Mouse (Mus musculus): Measurements from ENCODE around the gene Glrx. TPM values are rescaled to one million over a fixed set of nuclear protein-coding genes. Genes with fewer than 3 reads are reported as not detected.
"Not testable (repeated sequence)": the region's sequence is repeated elsewhere in the genome, so short reads cannot be mapped to it uniquely, and the experiment has no call there.

Gene Glrx
- total and polyA plus RNA-seq, 3 experiments = 21.2 to 65.5 (median 53.3) TPM

DNA sequence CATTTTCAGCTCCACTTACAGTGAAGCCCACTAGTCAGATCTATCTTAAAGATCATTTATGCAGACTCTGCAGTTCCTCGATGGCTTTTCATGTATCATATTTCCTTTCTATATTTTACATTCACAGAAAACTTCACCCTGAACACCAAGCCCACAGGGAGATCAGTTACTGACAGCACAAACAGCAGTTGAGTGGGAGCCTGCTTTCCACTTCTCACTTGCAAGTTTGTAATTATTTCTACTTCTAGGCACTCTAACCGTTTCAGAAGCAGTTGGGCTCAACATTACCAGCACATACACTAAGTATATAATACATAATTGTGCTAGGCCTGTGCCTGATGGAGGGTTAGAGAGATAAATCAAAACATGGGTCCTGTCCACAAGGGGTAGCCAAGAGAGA lies 28.2 kb downstream of the Glrx start:
- Histone ChIP-seq H3K9me3 (replicated peaks; ENCODE audit: low read length) (no peaks in the 10 kb centered on the region), H3K4me1 (ENCODE audit: control insufficient read depth in 1 of 2, insufficient read depth in 2 of 2) (peaks cover 0 to 2% of the 10 kb centered on the region in 2 experiments; a peak in 1 of 4 replicates), H3K36me3 (replicated peaks in 1 of 2; ENCODE audit: control insufficient read depth in 1 of 2, insufficient read depth in 1 of 2, low read length in 1 of 2) (no peaks in the 10 kb centered on the region), H3K4me3 (replicated peaks in 1 of 3; ENCODE audit: low read depth in 2 of 3, low read length in 2 of 3, poor library complexity in 1 of 3) (no peak overlapping the region), H3K27ac (ENCODE audit: insufficient read depth, low read depth) (no peak overlapping the region), H3K9ac (ENCODE audit: insufficient read depth, low read depth) (no peak overlapping the region), H3K4me2 (ENCODE audit: insufficient read depth, low read depth, poor library complexity, severe bottlenecking) (no peak overlapping the region), H3K79me2 (replicated peaks; ENCODE audit: control insufficient read depth, extremely low read depth, insufficient read depth, poor library complexity, severe bottlenecking) (no peaks in the 10 kb centered on the region), H3K27me3 (replicated peaks) (no peaks in the 10 kb centered on the region)
- in situ Hi-C loops (cut with MboI; ENCODE audit: low pct_ligation_motif_present, low pct_unique_long_range_greater_than_20kb, low sequenced_read_pairs) (no loop called here), dilution Hi-C loops (cut with MboI; ENCODE audit: extremely low pct_ligation_motif_present, extremely low pct_unique_long_range_greater_than_20kb, low sequenced_read_pairs) (no loop called here)
- no peak for TF ChIP-seq MXI1 (IDR thresholded peaks at IDR 0.05; ENCODE audit: low read depth, low read length)
- TF ChIP-seq MAZ (IDR thresholded peaks at IDR 0.05; ENCODE audit: low read depth, low read length) = no peak
- TF ChIP-seq EP300 (IDR thresholded peaks at IDR 0.05; ENCODE audit: low read length) = no peak
- TF ChIP-seq UBTF (IDR thresholded peaks at IDR 0.05; ENCODE audit: low read depth, low read length) = no peak
- TF ChIP-seq MYC (IDR thresholded peaks at IDR 0.05; ENCODE audit: low read depth, low read length) = no peak
- TF ChIP-seq RAD21 (IDR thresholded peaks at IDR 0.05; ENCODE audit: low read depth, low read length) = no peak
- TF ChIP-seq ETS1 (conservative IDR thresholded peaks at IDR 0.05; ENCODE audit: low read depth, low read length) = no peak
- TF ChIP-seq TCF12 (IDR thresholded peaks at IDR 0.05; ENCODE audit: low read depth, low read length) = no peak
- no peak for TF ChIP-seq MEF2A (IDR thresholded peaks at IDR 0.05; ENCODE audit: borderline replicate concordance, low read depth, low read length)
- TF ChIP-seq PAX5 (IDR thresholded peaks at IDR 0.05; ENCODE audit: low read length) = no peak
- no peak for TF ChIP-seq ZMIZ1 (IDR thresholded peaks at IDR 0.05; ENCODE audit: low read depth, low read length)
- no peak for TF ChIP-seq MAX (IDR thresholded peaks at IDR 0.05; ENCODE audit: low read length)
- no peak for TF ChIP-seq POLR2A (IDR thresholded peaks at IDR 0.05; ENCODE audit: low read depth, low read length)
- DNase-seq (ENCODE audit: extremely low read depth) = no peak

DNA sequence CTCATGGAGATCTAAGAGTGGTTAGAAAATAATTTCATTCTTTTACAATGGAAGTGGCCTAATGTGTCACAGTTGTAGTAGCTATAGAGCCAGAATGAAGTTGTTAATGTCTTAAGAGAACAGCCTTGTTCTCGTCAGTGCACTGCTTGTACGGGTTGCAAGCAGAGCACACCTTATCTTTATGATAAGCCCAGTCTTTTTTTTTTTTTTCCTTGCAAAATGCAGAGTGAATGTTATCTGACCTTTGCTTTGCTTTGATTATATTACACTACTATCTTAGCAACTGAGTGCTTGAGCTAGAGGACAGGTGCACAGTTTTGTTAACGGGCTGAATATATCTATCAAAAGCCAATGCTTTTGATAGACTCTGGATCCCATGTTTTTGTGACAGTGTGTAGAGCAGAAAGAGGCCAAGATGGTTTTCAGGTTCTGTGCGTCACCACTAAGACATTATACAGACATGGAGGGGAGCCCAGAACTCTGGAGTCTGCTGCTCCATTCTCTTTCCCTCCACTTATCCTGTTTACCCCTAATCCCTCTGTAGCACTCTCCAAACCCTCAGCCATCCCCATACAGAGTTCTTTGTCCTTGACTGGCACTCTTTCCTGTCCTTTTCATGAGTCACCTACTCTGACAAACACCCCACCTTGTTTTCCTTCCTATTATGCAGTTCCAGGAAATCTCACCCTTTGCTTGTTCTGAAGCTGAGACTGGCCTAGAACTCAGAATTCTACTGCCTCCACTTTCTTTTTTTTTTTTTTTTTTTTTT lies 35.1 kb downstream of the Glrx start:
- no peak for DNase-seq (ENCODE audit: extremely low read depth)
- dilution Hi-C loops (cut with MboI; ENCODE audit: extremely low pct_ligation_motif_present, extremely low pct_unique_long_range_greater_than_20kb, low sequenced_read_pairs) (no loop called here), in situ Hi-C loops (cut with MboI; ENCODE audit: low pct_ligation_motif_present, low pct_unique_long_range_greater_than_20kb, low sequenced_read_pairs) (loop anchor here (5.0 to 25.0 kb wide), 2 partner anchors 77 to 1012 kb away; no protein-coding TSS in a partner anchor)
- Histone ChIP-seq H3K27ac (ENCODE audit: insufficient read depth, low read depth) (no peak overlapping the region), H3K9ac (ENCODE audit: insufficient read depth, low read depth) (no peak overlapping the region), H3K79me2 (replicated peaks; ENCODE audit: control insufficient read depth, extremely low read depth, insufficient read depth, poor library complexity, severe bottlenecking) (no peaks in the 10 kb centered on the region), H3K9me3 (replicated peaks; ENCODE audit: low read length) (no peaks in the 10 kb centered on the region), H3K4me1 (ENCODE audit: control insufficient read depth in 1 of 2, insufficient read depth in 2 of 2) (peaks cover 4 to 42% of the 10 kb centered on the region in 2 experiments), H3K36me3 (replicated peaks in 1 of 2; ENCODE audit: control insufficient read depth in 1 of 2, insufficient read depth in 1 of 2, low read length in 1 of 2) (no peaks in the 10 kb centered on the region), H3K4me3 (replicated peaks in 1 of 3; ENCODE audit: low read depth in 2 of 3, low read length in 2 of 3, poor library complexity in 1 of 3) (no peak overlapping the region), H3K4me2 (ENCODE audit: insufficient read depth, low read depth, poor library complexity, severe bottlenecking) (no peak overlapping the region), H3K27me3 (replicated peaks) (no peaks in the 10 kb centered on the region)
- no peak for TF ChIP-seq UBTF (IDR thresholded peaks at IDR 0.05; ENCODE audit: low read depth, low read length)
- TF ChIP-seq ZKSCAN1 (IDR thresholded peaks at IDR 0.05; ENCODE audit: borderline replicate concordance, low read depth, low read length) = no peak

DNA sequence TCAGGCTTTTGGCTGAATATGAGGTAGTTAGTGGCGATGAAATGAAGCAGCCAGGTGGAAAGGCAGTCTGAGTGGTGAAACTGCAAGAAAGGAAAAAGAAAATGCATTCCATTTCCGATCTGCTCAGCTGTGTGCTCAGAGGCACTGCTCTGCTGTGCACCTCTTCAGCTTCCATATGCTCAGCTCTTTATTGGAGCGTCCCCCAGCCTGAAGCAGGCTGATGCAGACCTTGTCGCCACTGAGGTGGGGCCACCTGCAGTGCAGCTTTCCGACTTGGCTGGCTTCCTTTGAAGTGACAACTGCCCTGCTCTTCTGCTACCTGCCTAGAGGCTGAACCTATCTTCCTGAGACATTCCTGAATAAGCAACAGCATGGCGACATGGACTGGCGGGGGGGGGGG lies 36.5 kb downstream of the Glrx start:
- H3K27me3 ChIP-seq (replicated peaks); H3K9me3 ChIP-seq (replicated peaks; ENCODE audit: low read length); dilution Hi-C loops (cut with MboI; ENCODE audit: extremely low pct_ligation_motif_present, extremely low pct_unique_long_range_greater_than_20kb, low sequenced_read_pairs); H3K36me3 ChIP-seq (replicated peaks in 1 of 2; ENCODE audit: control insufficient read depth in 1 of 2, insufficient read depth in 1 of 2, low read length in 1 of 2); H3K27ac ChIP-seq (ENCODE audit: insufficient read depth, low read depth); DNase-seq (ENCODE audit: extremely low read depth); H3K9ac ChIP-seq (ENCODE audit: insufficient read depth, low read depth); H3K4me2 ChIP-seq (ENCODE audit: insufficient read depth, low read depth, poor library complexity, severe bottlenecking); H3K4me3 ChIP-seq (replicated peaks in 1 of 3; ENCODE audit: low read depth in 2 of 3, low read length in 2 of 3, poor library complexity in 1 of 3); H3K79me2 ChIP-seq (replicated peaks; ENCODE audit: control insufficient read depth, extremely low read depth, insufficient read depth, poor library complexity, severe bottlenecking): not testable (repeated sequence)
- peaks cover 4 to 49% of the 10 kb centered on the region in 2 experiments for H3K4me1 ChIP-seq (ENCODE audit: control insufficient read depth in 1 of 2, insufficient read depth in 2 of 2)
- in situ Hi-C loops (cut with MboI; ENCODE audit: low pct_ligation_motif_present, low pct_unique_long_range_greater_than_20kb, low sequenced_read_pairs) = loop anchor here (25.0 kb wide), 1 partner anchor 1014 kb away; no protein-coding TSS in a partner anchor
